Mouse (Mus musculus) forebrain, embryonic 10.5 days (tissue): ENCODE results near the gene Rnf144a. TPM values are rescaled to one million over a fixed set of nuclear protein-coding genes. Genes with fewer than 3 reads are reported as not detected.
"Not testable (repeated sequence)": the region's sequence is repeated elsewhere in the genome, so short reads cannot be mapped to it uniquely, and the experiment has no call there.

Experiments used
- DNase-seq: peaks from one replicate; pipeline ENCODE4 v3.0.0-alpha.2; 2017; ENCODE audit warnings: low spot score; ENCODE audit errors: extremely low spot score
- H3K27ac ChIP-seq: fragments of 300-500 bp; sonication (generic); 2 replicates; pipeline ENCODE4 v1.5.1; 2016; ENCODE audit warnings: mild to moderate bottlenecking
- H3K27me3 ChIP-seq: fragments of 300-500 bp; sonication (generic); 2 replicates; pipeline ENCODE4 v1.6.1; 2016; ENCODE audit warnings: mild to moderate bottlenecking; ENCODE audit not compliant: poor library complexity, severe bottlenecking
- H3K36me3 ChIP-seq: fragments of 300-500 bp; sonication (generic); replicated peaks from 2 replicates; pipeline ENCODE4 v1.6.1; 2016; ENCODE audit warnings: mild to moderate bottlenecking, moderate library complexity
- H3K4me1 ChIP-seq: fragments of 300-500 bp; sonication (generic); 2 replicates; pipeline ENCODE4 v1.6.1; 2016
- H3K4me3 ChIP-seq: fragments of 300-500 bp; sonication (generic); 2 replicates; pipeline ENCODE4 v1.5.1; 2016; ENCODE audit warnings: mild to moderate bottlenecking, moderate library complexity
- H3K9me3 ChIP-seq: fragments of 300-500 bp; sonication (generic); 2 replicates; pipeline ENCODE4 v1.6.1; 2016; ENCODE audit warnings: mild to moderate bottlenecking, moderate library complexity
- WGBS: fragments of 180-500 bp; shearing (Covaris S2); methylation state at CpG from one replicate; pipeline ENCODE4 v1.1.7; 2016; 5-methylcytosine and 5-hydroxymethylcytosine counted together
- polyA plus RNA-seq: library from polyadenylated mRNA; unstranded; fragments of >200 nt; fragmentation: Nextera tagmentation; extraction: Ambion mirVana; gene quantifications from 2 replicates; pipeline ENCODE4 v1.2.1, GENCODE M21; 2016

Rnf144a gene
- polyA plus RNA-seq, 1 experiment from 2014 or later, result 41.1 TPM

- H3K4me1 ChIP-seq, H3K9me3 ChIP-seq, H3K27me3 ChIP-seq, DNase-seq, H3K27ac ChIP-seq, H3K36me3 ChIP-seq, H3K4me3 ChIP-seq: not testable (repeated sequence)
- 87% methylated on average over 2 of the region's 2 CpGs for WGBS
Observed at GRCm38 (mm10) chr12:26428771-26429170, 13.7 kb upstream of the Rnf144a start.

- 95% methylated on average over 2 of the region's 2 CpGs for WGBS
- Histone ChIP-seq H3K27ac (no peak overlapping the region), H3K27me3 (no peaks in the 10 kb centered on the region), H3K4me3 (no peak overlapping the region), H3K9me3 (no peaks in the 10 kb centered on the region), H3K36me3 (no peaks in the 10 kb centered on the region), H3K4me1 (no peaks in the 10 kb centered on the region)
- no peak for DNase-seq
Observed at GRCm38 (mm10) chr12:26424841-26425240, 9.8 kb upstream of the Rnf144a start.

- Histone ChIP-seq H3K27me3 (no peaks in the 10 kb centered on the region), H3K4me3 (no peak overlapping the region), H3K27ac (no peak overlapping the region), H3K36me3 (no peaks in the 10 kb centered on the region), H3K9me3 (no peaks in the 10 kb centered on the region), H3K4me1 (peaks cover 28% of the 10 kb centered on the region)
- 90% methylated on average over 4 of the region's 4 CpGs for WGBS
- DNase-seq, result no peak
Observed at GRCm38 (mm10) chr12:26418322-26418721, 3.3 kb upstream of the Rnf144a start.

- Histone ChIP-seq H3K4me3 (no peak overlapping the region), H3K27ac (no peak overlapping the region), H3K36me3 (peaks cover 14% of the 10 kb centered on the region), H3K9me3 (no peaks in the 10 kb centered on the region), H3K27me3 (no peaks in the 10 kb centered on the region), H3K4me1 (peaks cover 43% of the 10 kb centered on the region)
- no peak for DNase-seq
- WGBS, result 79% methylated on average over 7 of the region's 7 CpGs
Observed at GRCm38 (mm10) chr12:26416636-26417295, 1.7 kb upstream of the Rnf144a start.

GRCm38 (mm10) chr12:26414451-26415103 lies 477 bp downstream of the Rnf144a start:
- Histone ChIP-seq H3K9me3 (no peaks in the 10 kb centered on the region), H3K27ac (peak overlapping the region; percentile 100), H3K4me3 (peak overlapping the region; percentile 95), H3K4me1 (peaks cover 53% of the 10 kb centered on the region), H3K36me3 (peaks cover 34% of the 10 kb centered on the region), H3K27me3 (no peaks in the 10 kb centered on the region)
- WGBS, result under 1% methylated on average over 64 of the region's 64 CpGs
- peak; percentile 60 for DNase-seq

- Histone ChIP-seq H3K4me1 (peaks cover 53% of the 10 kb centered on the region), H3K9me3 (no peaks in the 10 kb centered on the region)
- 15% methylated on average over 8 of the region's 8 CpGs for WGBS
Observed at GRCm38 (mm10) chr12:26413961-26414411, 1.1 kb downstream of the Rnf144a start.

GRCm38 (mm10) chr12:26412802-26413201 lies 2.3 kb downstream of the Rnf144a start:
- 90% methylated on average over 6 of the region's 6 CpGs for whole genome bisulfite sequencing
- Histone ChIP-seq H3K4me3 (peak overlapping the region; percentile 95), H3K27me3 (no peaks in the 10 kb centered on the region), H3K27ac (peak overlapping the region; percentile 58), H3K9me3 (no peaks in the 10 kb centered on the region), H3K4me1 (peaks cover 58% of the 10 kb centered on the region), H3K36me3 (peaks cover 52% of the 10 kb centered on the region)
- no peak for DNase-seq

More at GRCm38 (mm10) chr12:26413961-26414411, 1.1 kb downstream of the Rnf144a start:
- Histone ChIP-seq H3K36me3 (peaks cover 40% of the 10 kb centered on the region), H3K27me3 (no peaks in the 10 kb centered on the region), H3K27ac (peak overlapping the region; percentile 100), H3K4me3 (peak overlapping the region; percentile 95)
- peak; percentile 38 for DNase-seq

- Histone ChIP-seq H3K4me3 (peak overlapping the region; percentile 95; the same call in 1 of the 2 replicates), H3K27me3 (no peaks in the 10 kb centered on the region), H3K36me3 (peaks cover 60% of the 10 kb centered on the region), H3K27ac (no peak overlapping the region; the same call in 1 of the 2 replicates), H3K9me3 (no peaks in the 10 kb centered on the region), H3K4me1 (peaks cover 57% of the 10 kb centered on the region)
- no peak for DNase-seq
- WGBS, result 85% methylated on average over 10 of the region's 10 CpGs
Observed at GRCm38 (mm10) chr12:26411841-26412450, 3.1 kb downstream of the Rnf144a start.

GRCm38 (mm10) chr12:26410443-26410842 lies 4.6 kb downstream of the Rnf144a start:
- Histone ChIP-seq H3K9me3 (no peaks in the 10 kb centered on the region), H3K4me1 (peaks cover 56% of the 10 kb centered on the region), H3K4me3 (no peak overlapping the region), H3K27me3 (no peaks in the 10 kb centered on the region), H3K27ac (no peak overlapping the region), H3K36me3 (peaks cover 65% of the 10 kb centered on the region)
- WGBS, result 96% methylated on average over 3 of the region's 3 CpGs
- DNase-seq, result no peak

GRCm38 (mm10) chr12:26408707-26409106 lies 6.3 kb downstream of the Rnf144a start:
- no peaks in the 10 kb centered on the region for H3K9me3 ChIP-seq
- H3K27me3 ChIP-seq, result no peaks in the 10 kb centered on the region
- H3K4me3 ChIP-seq, result no peak overlapping the region
- peaks cover 82% of the 10 kb centered on the region for H3K36me3 ChIP-seq
- WGBS, result 86% methylated on average over 9 of the region's 9 CpGs
- peaks cover 53% of the 10 kb centered on the region for H3K4me1 ChIP-seq
- DNase-seq, result no peak
- no peak overlapping the region for H3K27ac ChIP-seq

- 91% methylated on average over 11 of the region's 11 CpGs for WGBS
- H3K4me1 ChIP-seq, result peaks cover 25% of the 10 kb centered on the region
- no peaks in the 10 kb centered on the region for H3K27me3 ChIP-seq
- H3K27ac ChIP-seq, result 0 out of 2 replicates have a peak overlapping the region, but pooled peaks have one; percentile 21
- H3K9me3 ChIP-seq, result peaks cover 4% of the 10 kb centered on the region; the same call in 1 of the 2 replicates
- no peak for DNase-seq
- peaks cover 74% of the 10 kb centered on the region for H3K36me3 ChIP-seq
- no peak overlapping the region for H3K4me3 ChIP-seq
Observed at GRCm38 (mm10) chr12:26404781-26405702, 10.0 kb downstream of the Rnf144a start.
